Mouse (Mus musculus) CD4-positive helper T cell, adult 2 months (primary cell): Measurements from ENCODE around the gene Upk3bl.
"Not testable (repeated sequence)": the region's sequence is repeated elsewhere in the genome, so short reads cannot be mapped to it uniquely, and the experiment has no call there.

Source experiments
- DNase-seq: peaks from one replicate; pipeline ENCODE4 v3.0.0-alpha.2; 2012; ENCODE audit warnings: low read depth, missing footprints, low spot score

The Upk3bl gene

DNA sequence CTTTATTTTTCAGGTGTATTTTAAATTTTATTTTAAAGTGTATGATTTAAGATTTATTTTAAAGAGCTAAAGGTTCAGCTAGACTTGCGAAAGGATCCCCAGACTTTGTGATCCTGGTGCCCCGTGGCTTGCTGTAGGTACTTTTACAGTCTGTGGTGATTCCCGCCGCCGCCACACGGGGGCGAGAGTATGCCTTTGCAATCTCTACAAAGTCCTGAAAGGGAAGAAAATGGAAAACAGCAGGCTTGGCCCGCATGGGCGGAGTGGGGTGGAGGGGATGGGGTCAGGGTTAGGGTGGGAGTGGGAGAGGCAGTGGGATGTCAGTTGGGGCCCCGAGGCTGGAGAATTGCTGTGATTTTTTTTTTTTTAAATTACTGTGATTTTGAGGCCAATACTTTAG is 8.3 kb upstream of the Upk3bl start:
- DNase-seq, result peak; percentile 78

DNA sequence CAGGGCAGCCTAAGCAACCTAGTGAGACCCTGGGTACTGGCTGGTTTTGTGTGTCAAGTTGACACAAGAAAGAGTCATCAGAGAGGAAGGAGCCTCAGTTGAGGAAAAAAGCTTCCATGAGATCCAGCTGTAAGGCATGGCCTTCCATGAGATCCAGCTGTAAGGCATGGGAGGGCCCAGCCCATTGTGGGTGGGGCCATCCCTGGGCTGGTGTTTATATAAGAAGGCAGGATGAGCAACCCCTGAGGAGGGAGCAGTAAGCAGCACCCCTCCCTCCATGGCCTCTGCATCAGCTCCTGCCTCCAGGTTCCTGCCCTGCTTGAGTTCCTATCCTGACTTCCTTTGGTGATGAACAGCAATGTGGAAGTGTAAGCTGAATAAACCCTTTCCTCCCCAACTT is 5.8 kb upstream of the Upk3bl start:
- DNase-seq, result not testable (repeated sequence)

DNA sequence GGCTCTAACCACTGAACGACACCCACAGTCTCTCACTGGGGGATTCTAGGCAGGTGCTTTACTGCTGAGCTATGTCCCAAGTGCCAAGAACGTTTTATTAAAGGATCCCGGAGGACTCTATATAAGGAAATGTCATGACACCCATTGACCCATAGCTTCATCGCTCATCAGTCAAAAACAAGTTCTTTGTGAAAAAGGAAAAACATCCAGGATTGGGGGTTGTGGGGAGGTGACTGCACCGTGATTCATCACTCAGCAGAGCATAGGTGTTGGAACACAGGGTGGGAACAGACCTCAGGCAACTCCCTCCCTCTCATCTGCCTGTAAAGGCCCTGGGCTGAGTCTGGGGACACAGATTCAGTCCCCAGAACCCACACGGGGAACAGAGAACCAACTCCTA is 4.4 kb upstream of the Upk3bl start:
- no peak for DNase-seq

DNA sequence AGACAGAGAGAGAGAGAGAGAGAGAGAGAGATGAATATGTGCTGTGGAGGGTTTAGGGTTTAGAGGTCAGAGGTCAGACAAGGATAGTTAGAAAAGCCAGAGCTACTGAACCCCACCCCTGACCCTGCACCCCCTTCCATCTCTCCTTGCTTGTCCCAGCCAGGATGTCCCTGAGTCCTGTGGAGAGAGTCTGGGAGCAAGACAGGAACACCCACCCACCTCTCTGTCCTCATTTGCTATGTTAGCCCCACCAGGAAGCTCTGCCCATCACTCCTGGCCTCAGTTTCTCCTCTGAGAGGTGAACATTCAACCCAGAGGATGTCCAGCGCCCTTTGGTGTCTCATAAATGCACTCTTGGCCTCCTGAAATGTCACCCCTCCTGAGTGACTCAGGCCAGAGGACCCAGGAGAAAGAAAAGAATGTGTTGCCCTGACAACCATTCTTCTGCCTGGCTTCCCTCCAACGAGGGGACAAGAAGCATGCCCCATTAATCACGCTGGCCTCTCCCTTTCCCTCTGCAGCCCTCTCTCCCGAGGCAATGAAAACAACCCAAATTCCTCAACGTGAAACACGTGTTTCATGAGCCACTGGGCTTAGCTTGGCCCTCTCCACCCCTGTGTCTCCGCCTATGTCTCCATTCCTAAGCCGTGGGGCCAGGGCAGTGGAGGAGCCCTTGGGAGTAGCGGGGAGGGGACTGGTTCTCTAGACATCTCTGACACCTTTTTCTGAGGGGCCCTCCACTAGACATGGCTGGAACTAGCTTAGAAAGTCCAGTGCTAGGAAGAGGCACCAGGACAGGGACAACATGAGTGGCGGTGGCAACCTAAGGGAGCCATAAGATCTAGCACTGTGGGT is 2.8 kb upstream of the Upk3bl start:
- DNase-seq, result no peak

DNA sequence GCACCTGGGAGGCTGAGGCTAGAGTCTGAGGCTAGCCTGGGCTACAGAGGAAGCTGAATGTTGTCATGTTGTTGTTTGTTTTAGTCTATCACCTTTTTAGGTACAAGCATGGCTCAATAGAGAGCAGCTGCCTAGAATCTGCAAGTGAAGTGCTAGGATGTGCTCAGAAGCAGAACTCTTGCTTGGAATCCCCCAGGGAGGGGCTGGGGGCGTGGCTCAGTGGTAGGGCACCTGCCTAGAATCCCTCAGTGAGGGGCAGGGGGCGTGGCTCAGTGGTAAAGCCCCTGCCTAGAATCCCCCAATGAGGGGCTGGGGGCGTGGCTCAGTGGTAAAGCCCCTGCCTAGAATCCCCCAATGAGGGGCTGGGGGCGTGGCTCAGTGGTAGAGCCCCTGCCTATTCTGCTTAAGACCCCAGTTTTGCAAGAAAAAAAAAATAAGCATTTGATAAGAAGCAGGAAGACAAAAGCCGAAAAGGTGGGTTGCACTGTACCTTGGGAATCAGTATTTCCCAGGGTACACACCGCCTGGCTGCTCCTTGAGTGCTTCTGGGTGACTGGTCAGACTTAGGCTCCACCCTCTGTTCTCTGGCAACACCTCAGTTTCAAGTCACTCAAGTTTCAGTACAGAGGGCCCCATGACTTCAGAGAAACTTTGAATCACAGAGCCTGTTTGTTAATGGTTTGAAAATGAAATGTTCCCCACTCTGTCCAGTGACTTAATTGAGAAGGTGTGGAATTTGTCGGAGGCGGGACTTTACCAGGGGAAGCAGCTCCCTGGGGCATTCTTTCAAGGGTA is 1.2 kb upstream of the Upk3bl start:
- DNase-seq, result no peak

DNA sequence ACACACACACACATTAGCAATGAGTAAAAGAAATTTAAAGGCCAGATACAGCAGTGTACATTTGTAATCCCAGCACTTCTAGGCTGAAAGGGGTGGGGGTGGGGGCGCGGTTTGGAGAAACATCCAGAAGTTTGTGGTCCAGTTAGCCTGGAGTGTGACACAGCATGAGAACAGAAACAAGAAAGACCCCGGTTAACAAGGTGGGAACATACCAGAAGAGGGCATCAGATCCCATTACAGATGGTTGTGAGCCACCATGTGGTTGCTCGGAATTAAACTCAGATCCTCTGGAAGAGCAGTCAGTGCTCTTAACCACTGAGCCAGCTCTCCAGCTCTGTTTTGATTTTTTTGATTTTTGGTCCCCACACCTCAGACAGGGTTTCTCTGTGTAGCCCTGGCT is 1.8 kb downstream of the Upk3bl start:
- DNase-seq, result no peak

DNA sequence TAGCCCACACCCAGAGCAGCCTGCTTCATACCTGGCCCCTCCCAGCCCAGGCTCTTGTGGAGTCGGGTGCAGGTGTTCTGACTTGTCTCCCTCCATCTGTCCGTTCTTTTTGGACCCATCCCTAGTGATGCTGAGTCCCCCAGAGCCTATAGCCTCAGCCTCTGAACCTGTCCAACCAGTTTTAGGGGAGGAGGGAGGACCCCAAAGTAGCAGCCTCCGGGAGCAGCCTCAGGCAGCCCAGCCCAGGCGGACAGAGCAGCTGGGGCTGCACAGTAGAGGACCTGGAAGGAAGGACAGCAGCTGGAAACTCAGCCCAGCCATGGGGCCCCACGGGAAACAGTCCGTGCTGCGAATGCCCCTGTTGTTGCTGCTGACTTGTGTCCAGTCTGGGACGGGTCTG is 2.8 kb downstream of the Upk3bl start:
- DNase-seq, result no peak

DNA sequence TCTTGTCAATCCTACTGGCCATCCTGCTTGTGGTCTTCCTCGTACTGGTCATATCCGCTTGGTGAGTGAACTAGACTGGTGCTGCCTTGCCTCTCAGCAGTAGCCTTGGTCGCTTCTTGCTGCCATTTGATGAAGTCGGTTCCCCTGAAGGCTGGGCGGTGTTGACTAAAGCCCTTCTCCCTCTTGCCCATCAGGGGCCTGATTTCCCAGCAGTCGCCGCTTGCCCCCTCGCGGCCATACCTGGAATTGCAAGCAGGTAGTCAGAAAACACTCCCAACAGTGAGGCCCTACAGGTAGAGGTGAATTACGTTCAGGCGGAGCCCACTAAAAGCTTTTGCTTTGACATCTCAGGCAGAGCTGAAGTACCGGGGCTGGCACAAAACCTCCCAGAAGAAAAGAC is 7.3 kb downstream of the Upk3bl start:
- peak; percentile 59 for DNase-seq

DNA sequence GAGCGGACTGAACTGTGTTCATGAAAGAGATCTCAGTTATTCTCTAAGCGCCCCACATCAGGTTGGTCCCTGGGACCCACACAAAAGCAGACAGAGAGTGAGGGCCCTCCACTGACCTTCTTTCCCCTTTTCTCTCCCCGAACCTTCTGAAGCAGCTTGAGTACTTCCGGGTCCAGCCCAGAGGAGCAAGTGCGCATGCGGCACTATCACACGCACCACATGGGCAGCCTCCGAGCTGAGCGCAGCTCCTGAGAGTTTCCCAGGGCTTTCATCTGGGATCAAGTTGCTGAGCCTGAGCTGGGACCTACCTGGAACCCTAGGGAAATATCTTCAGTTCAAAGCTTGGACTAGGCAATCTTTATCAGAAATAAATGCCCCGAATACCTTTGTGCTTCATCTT is 9.6 kb downstream of the Upk3bl start:
- no peak for DNase-seq

DNA sequence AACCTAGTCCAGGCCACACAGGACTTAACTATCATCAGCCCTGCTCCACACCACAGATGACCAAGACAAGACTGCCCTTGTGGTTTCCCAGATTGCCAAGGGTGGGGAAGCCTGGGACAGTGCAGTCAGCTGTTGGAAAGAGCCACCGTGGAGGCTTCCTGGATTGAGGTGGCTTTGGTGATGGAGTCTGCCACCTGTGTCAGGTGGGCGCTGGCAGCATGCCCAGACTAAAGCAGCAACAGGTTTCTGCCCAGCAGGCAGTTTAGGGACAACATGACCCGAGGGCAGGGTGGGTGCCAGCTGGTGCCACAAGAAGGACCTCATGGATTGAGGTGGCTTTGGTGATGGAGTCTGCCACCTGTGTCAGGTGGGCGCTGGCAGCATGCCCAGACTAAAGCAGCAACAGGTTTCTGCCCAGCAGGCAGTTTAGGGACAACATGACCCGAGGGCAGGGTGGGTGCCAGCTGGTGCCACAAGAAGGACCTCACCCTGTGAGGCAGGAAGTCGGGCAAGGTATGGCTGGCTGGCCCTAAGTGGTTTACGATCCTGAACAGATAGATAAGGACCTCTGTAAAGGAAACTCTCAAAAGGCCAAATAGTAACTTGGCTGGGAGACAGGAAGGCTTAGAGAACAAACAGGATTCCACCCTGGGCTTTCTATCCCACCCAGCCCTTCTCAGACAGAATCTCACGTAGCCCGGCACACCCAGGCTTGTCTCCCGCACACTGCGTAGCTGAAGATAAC is 12.3 kb downstream of the Upk3bl start:
- not testable (repeated sequence) for DNase-seq

DNA sequence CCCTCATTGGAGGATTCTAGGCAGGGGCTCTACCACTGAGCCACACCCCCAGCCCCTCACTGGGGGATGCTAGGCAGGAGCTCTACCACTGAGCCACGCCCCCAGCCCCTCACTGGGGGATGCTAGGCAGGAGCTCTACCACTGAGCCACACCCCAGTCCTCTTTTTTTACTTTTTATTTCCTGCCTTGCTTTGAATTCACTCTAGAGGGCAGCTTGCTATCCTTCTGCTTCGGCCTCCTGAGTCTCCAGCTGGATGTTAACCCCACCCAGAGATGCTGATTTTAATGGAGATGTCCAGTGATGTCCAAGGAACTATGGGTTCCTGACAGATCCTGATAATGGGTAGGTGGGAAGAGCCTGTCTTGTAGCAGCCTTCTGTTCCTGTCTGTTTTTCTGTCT is 15.1 kb downstream of the Upk3bl start:
- DNase-seq, result no peak

DNA sequence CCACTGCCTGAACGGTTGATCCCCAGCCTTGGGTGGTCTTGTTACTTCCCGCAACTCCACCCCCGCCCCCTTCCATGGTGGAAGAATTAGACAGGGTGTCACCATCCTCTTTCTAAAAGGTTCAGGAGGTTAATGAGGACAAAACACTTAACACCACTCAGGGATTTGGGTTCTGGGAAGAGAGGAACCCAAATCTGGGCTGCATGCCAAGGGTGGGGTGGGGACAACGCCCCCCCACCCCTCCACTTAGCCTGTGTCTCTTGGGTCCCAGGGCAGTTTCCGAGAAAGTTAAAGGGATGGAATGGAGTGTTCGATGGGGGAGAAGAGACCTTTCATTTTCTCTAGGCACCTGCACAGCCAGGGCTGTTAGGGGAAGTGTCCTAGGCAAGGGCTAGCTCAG is 18.8 kb downstream of the Upk3bl start:
- DNase-seq, result no peak

DNA sequence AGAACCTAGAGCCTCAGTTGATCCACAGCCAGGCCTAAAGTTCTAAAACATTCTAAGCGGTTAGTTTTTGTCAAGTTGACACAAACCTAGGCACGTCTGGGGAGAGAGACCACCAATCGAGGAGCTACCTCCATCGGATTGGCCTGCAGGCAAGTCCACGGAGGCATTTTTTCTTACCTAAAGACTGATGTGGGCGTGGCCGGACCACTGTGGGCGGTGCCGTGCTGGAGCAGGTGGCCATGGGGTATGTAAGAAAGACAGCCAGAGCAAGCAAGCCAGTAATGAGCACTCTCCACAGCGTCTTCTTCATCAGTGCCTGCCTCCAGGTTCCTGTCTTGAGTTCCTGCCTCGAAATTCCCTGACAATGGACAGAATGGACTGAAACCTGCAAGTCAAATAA is 19.2 kb downstream of the Upk3bl start:
- DNase-seq, result no peak

DNA sequence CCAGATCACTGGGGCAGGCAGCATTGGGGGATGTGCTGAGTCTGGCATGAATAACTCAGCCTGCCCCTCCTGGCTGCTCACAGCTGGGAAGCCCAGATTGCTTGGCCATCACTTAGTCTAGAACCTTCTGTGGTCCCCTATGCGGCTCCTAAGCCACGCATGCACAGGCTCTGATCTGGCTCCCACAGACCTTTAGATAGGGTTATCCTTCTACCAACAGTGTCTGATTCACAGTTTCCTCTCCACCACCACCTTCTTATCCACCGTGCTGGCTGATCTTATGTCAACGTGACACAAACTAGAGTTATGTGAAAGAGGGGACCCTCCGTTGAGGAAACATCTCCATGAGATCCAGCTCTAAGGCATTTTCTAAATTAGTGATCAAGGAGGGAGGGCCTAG is 20.8 kb downstream of the Upk3bl start:
- no peak for DNase-seq

DNA sequence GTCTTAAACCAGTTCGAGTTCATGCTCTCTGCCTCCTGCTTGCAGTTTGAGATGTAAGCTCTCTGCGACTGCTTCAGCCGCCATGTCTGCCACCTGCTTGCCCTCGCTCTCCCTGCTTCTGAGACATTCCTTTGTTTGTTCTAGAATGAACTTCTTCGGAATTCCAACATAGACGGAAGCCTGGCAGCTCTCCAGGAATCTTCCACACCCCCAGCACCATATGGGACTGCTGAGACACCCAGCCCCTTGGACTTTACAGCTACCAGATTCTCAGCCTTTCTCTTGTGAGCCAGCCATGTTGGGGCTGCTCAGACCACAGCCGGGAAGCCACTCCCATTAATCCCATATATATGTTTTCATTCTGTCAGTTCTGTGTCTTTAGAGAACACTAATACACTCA is 22.0 kb downstream of the Upk3bl start:
- DNase-seq, result no peak

DNA sequence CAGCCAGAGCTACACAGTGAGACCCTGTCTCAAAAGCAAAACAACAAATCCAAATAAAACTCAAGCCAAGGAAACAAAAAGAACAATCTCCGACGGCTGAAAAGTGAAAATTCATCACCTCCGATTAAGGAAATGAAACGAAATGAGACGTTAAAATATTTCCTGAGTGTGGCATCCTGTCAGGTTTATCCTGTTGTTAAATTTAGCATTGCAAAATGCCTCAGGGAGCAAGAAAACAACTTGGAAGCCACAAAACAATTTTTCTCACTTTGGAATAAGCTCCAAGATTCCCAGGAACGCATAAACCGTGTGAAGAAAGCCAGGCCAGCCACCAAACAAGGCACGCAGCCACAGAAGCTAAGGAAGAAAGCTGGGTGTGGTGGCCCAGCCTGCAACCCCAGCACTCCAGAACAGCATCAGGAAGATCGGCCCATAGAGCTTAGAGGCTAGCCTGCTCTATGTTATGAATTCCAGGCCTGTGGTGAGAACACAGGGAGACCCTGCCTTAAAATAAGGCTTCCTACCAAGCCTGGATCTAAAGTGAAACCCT is 22.8 kb downstream of the Upk3bl start:
- DNase-seq, result no peak

DNA sequence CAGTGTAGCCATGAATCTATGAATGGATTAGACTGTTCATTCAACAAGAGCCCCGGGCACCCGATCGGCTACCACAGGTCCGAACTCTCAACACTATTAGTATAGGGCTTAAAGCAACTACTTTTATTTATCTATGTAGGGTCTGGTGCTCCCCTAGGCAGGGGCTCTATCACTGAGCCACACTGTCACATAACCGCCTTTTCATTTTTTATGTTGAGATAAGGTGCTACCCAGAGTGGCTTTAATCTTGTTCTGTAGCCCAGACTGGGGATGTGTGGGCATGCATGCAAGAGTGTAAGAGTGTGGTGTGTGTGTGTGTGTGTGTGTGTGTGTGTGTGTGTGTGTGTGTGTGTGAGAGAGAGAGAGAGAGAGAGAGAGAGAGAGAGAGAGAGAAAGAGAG is 23.8 kb downstream of the Upk3bl start:
- DNase-seq, result no peak

DNA sequence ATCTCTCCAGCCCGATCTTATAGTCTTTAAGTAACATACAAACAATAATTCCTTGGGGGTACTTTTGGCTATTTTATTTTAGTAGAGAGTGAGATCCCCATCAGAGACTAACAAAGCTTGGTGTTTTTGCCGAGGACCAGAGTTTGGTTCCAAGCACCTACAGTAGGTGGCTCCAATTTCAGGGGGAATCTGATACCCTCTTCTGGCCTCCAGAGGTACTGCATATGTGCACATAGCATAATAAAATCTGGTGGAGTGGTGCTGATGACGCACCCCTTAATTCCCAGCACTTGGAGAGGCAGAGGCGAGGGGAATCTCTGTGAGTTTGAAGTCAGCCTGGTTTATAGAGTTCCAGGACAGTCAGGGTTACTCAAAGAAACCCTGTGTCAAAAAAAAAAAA is 28.1 kb downstream of the Upk3bl start:
- peak; percentile 54 for DNase-seq

DNA sequence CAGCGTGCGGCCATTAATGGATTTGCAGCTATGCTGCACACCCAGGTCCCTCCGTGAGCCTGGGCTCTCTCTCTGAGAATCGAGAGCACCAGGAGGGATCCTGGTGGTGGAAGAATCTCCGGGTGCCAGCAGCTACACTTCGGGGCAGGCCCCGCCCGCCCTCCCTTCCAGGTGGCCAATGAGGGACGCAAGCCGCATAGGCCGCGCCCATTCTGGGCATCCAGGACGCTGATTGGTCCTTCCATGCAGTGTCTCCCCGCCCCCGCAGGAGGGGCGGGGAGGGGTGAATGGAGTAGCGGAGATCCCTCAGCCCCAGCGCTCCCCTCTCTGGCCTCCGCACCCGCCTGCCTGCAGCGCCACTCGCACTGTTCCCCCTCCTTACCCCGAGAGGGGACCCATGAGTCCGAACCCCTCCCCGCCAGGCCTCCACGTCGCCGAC is 29.4 kb downstream of the Upk3bl start, which contains the start of gene Rasa4:
TSS of gene Rasa4 (plus strand) at position 248 of the 439 bp plus-strand sequence.
- peak; percentile 96 for DNase-seq

DNA sequence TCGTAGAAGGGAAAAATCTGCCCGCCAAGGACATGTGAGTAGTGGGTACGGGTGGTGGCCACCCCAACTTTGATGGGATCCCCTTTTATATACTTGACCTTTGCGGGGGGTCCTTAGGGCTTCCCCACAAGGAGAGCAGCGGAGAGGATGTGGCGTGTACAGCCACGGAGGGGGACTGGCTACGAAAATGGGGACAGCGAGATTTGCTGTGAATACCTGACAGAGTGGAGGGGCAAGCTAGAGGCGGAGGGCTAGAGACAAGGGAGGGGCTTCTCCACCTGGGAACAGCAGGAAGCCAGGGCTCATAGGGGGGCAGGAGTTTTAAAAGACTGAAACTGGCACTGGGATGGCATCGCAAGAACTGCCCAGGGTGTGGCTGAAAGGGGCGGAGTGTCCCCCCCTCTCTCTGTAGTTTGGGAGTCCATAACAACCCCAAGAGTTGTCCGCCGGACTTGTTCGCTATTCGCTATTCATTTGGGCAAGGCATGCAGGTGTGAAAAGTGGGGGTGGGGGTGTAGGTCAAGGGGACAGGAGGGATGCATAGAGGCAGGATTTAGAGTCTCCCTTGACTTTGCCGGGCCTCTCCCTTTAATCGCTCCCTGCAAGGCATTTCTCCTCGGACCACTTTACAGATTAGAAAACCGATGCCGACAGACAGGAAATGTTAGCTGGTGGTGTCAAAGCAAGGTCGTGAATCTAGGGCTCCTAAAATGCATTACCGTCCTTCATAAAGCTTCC is 30.0 kb downstream of the Upk3bl start:
- no peak for DNase-seq
